Mouse (Mus musculus): ENCODE results near the gene Gm20388.

DNA sequence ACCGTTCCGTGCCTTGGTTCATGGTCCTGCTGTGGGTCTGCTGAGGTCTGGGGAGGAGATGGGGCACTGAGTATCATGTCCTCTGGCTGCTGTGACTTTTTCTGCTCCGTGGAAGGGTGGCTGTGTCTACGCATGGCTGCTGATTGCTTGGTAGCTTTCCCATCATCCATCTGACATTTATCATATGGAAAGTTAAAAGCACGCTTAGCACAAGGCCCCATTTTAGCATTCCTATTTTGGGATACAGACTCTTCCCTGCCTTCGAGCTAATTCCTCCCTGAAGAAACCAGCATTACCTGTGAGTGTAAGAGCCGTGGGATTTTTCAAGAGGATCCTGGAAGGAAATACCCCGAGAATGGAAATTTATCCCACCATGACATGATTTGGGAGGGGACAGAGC lies 3906.3 kb downstream of the Gm20388 start:
- TF ChIP-seq CTCF (conservative IDR thresholded peaks at IDR 0.05; ENCODE audit: insufficient read depth, insufficient read length, low read depth, low read length) (no peak), POLR2A (IDR thresholded peaks at IDR 0.05; ENCODE audit: low read depth, low read length) (no peak)

All from kidney, adult 2 months (tissue).